Mouse (Mus musculus): ENCODE measurements around the gene Psg27. TPM values are rescaled to one million over a fixed set of nuclear protein-coding genes. Genes with fewer than 3 reads are reported as not detected.

Gene Psg27
- polyA plus RNA-seq (2017; shearing (Covaris generic)), result not detected

DNA sequence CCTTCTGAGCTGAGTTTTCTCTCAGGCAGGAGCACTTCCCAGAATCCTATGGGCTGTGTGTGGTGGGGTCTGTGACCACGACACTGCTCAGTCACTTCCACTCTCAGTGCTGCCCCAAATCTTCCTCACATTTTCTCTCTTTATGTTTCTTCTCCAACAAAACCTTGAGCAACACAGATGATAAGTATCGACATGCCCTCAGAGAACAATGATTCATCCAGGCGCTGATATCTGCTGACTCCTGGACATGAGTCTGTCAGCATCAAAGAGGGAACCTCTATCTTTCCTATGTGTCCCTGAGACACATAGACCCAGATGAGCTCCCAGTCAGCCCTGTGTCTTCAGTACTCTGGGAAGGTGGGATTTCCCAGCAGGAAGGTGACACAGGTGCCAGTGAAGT, at the start of gene Psg27:
TSS of gene Psg27 (minus strand) at position 101 of the 400 bp plus-strand sequence.

GRCm38 (mm10) chr7:18616401-18616800, 49.3 kb upstream of the Psg27 start, which contains the start of gene Psg23:
TSS of gene Psg23 (minus strand) at chr7:18616501.

DNA sequence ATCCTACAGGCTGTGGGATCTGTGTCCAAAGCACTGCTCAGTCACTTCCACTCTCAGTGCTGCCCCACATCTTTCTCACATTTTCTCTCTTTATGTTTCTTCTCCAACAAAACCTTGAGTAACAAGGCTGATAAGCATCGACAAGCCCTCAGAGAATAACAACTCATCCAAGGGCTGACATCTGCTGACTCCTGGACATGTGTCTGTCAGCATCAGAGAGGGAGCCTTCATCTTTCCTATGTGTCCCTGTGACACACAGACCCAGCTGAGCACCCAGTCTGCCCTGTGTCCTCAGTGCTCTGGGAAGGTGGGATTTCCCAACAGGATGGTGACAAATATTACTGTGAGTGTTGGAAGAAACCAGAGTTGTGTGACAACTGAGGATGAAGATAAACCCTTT, 34.9 kb downstream of the Psg27 start, which contains the start of gene Psg25:
TSS of gene Psg25 (minus strand) at position 101 of the 400 bp plus-strand sequence.

Other genes with a start within 250 kb of the Psg27 start
- gene Psg18, start 212.3 kb downstream of the Psg27 start, polyA plus RNA-seq (2017; shearing (Covaris generic)), result not detected
- gene Psg28, start 135.3 kb downstream of the Psg27 start, polyA plus RNA-seq (2017; shearing (Covaris generic)), result not detected
- not detected for gene Psg26, start 83.1 kb downstream of the Psg27 start, polyA plus RNA-seq (2017; shearing (Covaris generic))
- not detected for gene Psg25, start 35.0 kb downstream of the Psg27 start, polyA plus RNA-seq (2017; shearing (Covaris generic))
- not detected for gene Psg23, start 49.2 kb upstream of the Psg27 start, polyA plus RNA-seq (2017; shearing (Covaris generic))
- gene Psg21, start 89.4 kb upstream of the Psg27 start, polyA plus RNA-seq (2017; shearing (Covaris generic)), result 0.17 TPM
- not detected for gene Psg20, start 118.9 kb upstream of the Psg27 start, polyA plus RNA-seq (2017; shearing (Covaris generic))
- gene Psg22, start 150.8 kb upstream of the Psg27 start, polyA plus RNA-seq (2017; shearing (Covaris generic)), result not detected
- gene Psg19, start 231.2 kb upstream of the Psg27 start, polyA plus RNA-seq (2017; shearing (Covaris generic)), result not detected